Mouse (Mus musculus) small intestine, adult 2 months (tissue): ENCODE results near the gene Tesmin. TPM values are rescaled to one million over a fixed set of nuclear protein-coding genes. Genes with fewer than 3 reads are reported as not detected.
A peak's percentile ranks its signal among the peaks of the same experiment; 100 is the strongest.

ENCODE experiments used
- H3K27ac ChIP-seq: fragments of 200-500 bp; 2 replicates; pipeline ENCODE4 v1.5.1; 2012; ENCODE audit warnings: low read depth, low read length, control low read depth, inconsistent platforms; ENCODE audit not compliant: insufficient read depth
- H3K27me3 ChIP-seq: fragments of 200-500 bp; 2 replicates; pipeline ENCODE4 v1.6.1; 2012; ENCODE audit warnings: mild to moderate bottlenecking, moderate library complexity, low read length, inconsistent platforms; ENCODE audit not compliant: control insufficient read depth, insufficient read depth
- H3K36me3 ChIP-seq: fragments of 200-500 bp; 2 replicates; pipeline ENCODE4 v1.6.1; 2012; ENCODE audit warnings: mild to moderate bottlenecking, low read length, control low read depth, inconsistent platforms; ENCODE audit not compliant: control insufficient read depth, insufficient read depth
- H3K4me1 ChIP-seq: fragments of 200-500 bp; 2 replicates; pipeline ENCODE4 v1.6.1; 2012; ENCODE audit warnings: low read length, inconsistent platforms, mixed read lengths; ENCODE audit not compliant: control insufficient read depth, insufficient read depth, insufficient read length
- H3K4me3 ChIP-seq: fragments of 200-500 bp; 2 replicates; pipeline ENCODE4 v1.5.1; 2012; ENCODE audit warnings: low read depth, mild to moderate bottlenecking, control low read depth, inconsistent platforms, low read length, moderate library complexity
- CTCF ChIP-seq: fragments of 200-500 bp; IDR thresholded peaks from 2 replicates; pipeline ENCODE4 v1.5.1; 2012; ENCODE audit warnings: low read depth, mild to moderate bottlenecking, control low read depth, inconsistent platforms, low read length, moderate library complexity, mixed read lengths; ENCODE audit not compliant: insufficient replicate concordance, insufficient read length; ENCODE audit errors: extremely low read depth
- POLR2A ChIP-seq: fragments of 200-500 bp; IDR thresholded peaks from 2 replicates; pipeline ENCODE4 v1.6.1; 2012; ENCODE audit warnings: low read depth, mild to moderate bottlenecking, control low read depth, inconsistent platforms, low read length, moderate library complexity
- WGBS: fragments of 180-500 bp; shearing (Covaris S2); methylation state at CpG from one replicate; pipeline ENCODE4 v1.1.7; 2018; 5-methylcytosine and 5-hydroxymethylcytosine counted together
- polyA plus RNA-seq: library from polyadenylated mRNA; depleted of rRNA; stranded (reverse); fragments of >200 nt; gene quantifications from 2 replicates; pipeline ENCODE4 v1.2.3, GENCODE M21; 2012

Gene Tesmin
- polyA plus RNA-seq, 1 experiment = 0.42 TPM

DNA sequence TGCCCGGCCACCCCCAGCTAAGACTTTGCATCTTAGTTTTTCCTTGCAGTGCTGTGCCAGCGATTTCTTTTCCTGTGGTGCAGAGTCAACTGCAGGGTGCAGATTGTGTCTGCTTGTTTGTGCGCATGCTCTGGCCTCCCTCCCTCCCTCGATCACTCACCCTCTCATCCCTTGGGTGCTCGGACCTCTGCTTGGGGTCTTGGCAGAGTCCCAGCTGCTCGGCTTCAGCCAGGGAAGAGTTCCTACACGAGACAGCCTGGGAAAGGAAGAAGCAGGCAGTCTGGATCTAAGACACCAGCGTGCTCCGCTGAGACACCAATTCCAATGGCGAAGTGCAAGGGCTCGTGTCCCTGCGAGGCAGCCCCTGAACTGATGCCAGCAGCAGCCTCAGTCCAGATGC is 15.3 kb upstream of the Tesmin start:
- 87% methylated on average over 12 of the region's 12 CpGs for WGBS
- no peak overlapping the region for H3K27ac ChIP-seq

DNA sequence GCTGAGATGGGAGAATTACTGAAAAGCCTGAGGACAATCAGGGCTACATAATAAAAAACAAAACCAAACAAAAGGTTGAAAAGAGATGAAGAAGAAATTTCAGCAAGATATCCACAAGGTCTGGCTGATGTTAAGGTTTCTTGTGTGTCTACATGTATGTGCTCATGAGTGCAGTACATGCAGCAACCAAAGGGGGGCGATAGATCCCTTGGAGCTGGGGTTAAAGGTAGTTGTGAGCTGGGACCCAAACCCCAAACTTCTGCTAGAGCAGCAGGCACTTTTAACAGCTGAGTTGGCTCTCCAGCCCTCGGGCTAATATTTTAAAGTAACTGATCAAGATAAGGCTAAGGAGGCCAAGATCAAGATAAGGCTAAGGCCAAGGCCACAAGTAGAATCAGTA is 14.6 kb upstream of the Tesmin start:
- Histone ChIP-seq H3K4me3 (no peak overlapping the region), H3K27ac (no peak overlapping the region), H3K36me3 (peaks cover 78% of the 10 kb centered on the region), H3K4me1 (peaks cover 10% of the 10 kb centered on the region; the same call in 1 of the 2 replicates), H3K27me3 (no peaks in the 10 kb centered on the region)
- TF ChIP-seq CTCF (peak; percentile 30; the same call in 1 of the 2 replicates), POLR2A (no peak)
- WGBS = 50% methylated on average over 2 of the region's 2 CpGs

More for the DNA sequence above, 15.3 kb upstream of the Tesmin start:
- Histone ChIP-seq H3K4me1 (peaks cover 10% of the 10 kb centered on the region; the same call in 1 of the 2 replicates), H3K27me3 (no peaks in the 10 kb centered on the region), H3K4me3 (no peak overlapping the region), H3K36me3 (peaks cover 80% of the 10 kb centered on the region)
- TF ChIP-seq CTCF (no peak), POLR2A (no peak)

- peaks cover 79% of the 10 kb centered on the region for H3K36me3 ChIP-seq
- H3K4me1 ChIP-seq = peaks cover 10% of the 10 kb centered on the region; the same call in 1 of the 2 replicates
- no peak overlapping the region for H3K4me3 ChIP-seq
- WGBS = 74% methylated on average over 7 of the region's 7 CpGs
- TF ChIP-seq CTCF (no peak), POLR2A (no peak)
- H3K27ac ChIP-seq = no peak overlapping the region
- no peaks in the 10 kb centered on the region for H3K27me3 ChIP-seq
Measured at GRCm38 (mm10) chr19:3375945-3376495, 12.6 kb upstream of the Tesmin start.

DNA sequence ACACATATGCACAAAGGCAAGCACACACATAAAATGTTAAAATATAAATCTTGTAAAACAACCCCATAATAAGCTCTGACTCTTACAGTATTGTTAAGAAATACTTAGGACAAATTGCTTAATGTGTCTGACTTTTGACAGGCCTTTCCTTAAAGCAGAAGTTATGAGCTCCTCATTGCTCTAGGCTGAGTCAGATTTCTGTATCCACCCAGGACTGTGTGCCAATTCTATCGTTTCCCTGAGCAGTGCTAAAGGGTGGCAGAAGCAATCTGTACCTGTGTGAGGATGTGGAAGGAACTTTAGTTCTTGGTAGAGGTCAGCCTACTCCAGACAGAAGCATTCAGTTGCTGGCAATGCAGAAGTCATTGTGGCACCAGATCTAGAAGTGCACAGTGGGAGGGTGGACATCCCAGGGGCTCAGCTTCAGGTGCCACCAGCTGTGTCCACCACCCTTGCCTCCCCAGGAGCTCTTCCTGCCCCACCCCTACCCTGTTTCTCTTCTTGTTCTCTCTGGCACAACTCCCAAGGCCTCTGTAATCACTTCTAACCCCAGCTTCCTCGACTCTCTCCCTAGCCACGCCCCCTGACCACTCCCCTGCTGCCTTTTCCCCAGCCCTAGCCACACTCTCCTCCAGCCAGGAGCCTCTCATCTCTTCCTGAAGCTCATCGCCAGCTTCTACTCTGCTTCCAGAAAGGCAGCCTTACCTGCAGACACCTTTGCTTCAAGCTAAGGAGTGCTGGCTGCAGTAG is 11.5 kb upstream of the Tesmin start:
- Histone ChIP-seq H3K4me1 (peaks cover 10% of the 10 kb centered on the region; the same call in 1 of the 2 replicates), H3K36me3 (peaks cover 77% of the 10 kb centered on the region), H3K27ac (peak overlapping the region; percentile 40; the same call in 1 of the 2 replicates), H3K27me3 (no peaks in the 10 kb centered on the region), H3K4me3 (no peak overlapping the region)
- 16% methylated on average over 4 of the region's 4 CpGs for WGBS
- no peak for TF ChIP-seq POLR2A
- TF ChIP-seq CTCF = no peak

- 93% methylated on average over 3 of the region's 3 CpGs for WGBS
- no peaks in the 10 kb centered on the region for H3K27me3 ChIP-seq
- no peak overlapping the region for H3K4me3 ChIP-seq
- TF ChIP-seq CTCF (no peak), POLR2A (no peak)
- H3K27ac ChIP-seq = no peak overlapping the region
- H3K36me3 ChIP-seq = peaks cover 75% of the 10 kb centered on the region
- H3K4me1 ChIP-seq = peaks cover 10% of the 10 kb centered on the region; the same call in 1 of the 2 replicates
Measured at GRCm38 (mm10) chr19:3378614-3379013, 10.0 kb upstream of the Tesmin start.

- no peak for TF ChIP-seq CTCF
- no peak for TF ChIP-seq POLR2A
- WGBS = 46% methylated on average over 6 of the region's 6 CpGs
- H3K4me1 ChIP-seq = peaks cover 2% of the 10 kb centered on the region; the same call in 1 of the 2 replicates
Measured at GRCm38 (mm10) chr19:3388061-3388460, 596 bp upstream of the Tesmin start.

GRCm38 (mm10) chr19:3389089-3389488 is 432 bp downstream of the Tesmin start:
- Histone ChIP-seq H3K4me1 (peaks cover 2% of the 10 kb centered on the region; the same call in 1 of the 2 replicates), H3K4me3 (peak overlapping the region; percentile 67), H3K27ac (0 out of 2 replicates have a peak overlapping the region, but pooled peaks have one; percentile 10), H3K36me3 (peaks cover 17% of the 10 kb centered on the region), H3K27me3 (no peaks in the 10 kb centered on the region)
- TF ChIP-seq CTCF (peak; percentile 68), POLR2A (no peak)
- under 1% methylated on average over 43 of the region's 43 CpGs for WGBS

More at GRCm38 (mm10) chr19:3388061-3388460, 596 bp upstream of the Tesmin start:
- Histone ChIP-seq H3K4me3 (no peak overlapping the region), H3K27me3 (no peaks in the 10 kb centered on the region), H3K27ac (no peak overlapping the region), H3K36me3 (peaks cover 24% of the 10 kb centered on the region)
